Mouse (Mus musculus) lung, postnatal 10 days (tissue): ENCODE results near the gene Zfp536.

Experiments used
- DNase-seq: peaks from one replicate; pipeline ENCODE4 v3.0.0; 2021

Gene Zfp536

GRCm38 (mm10) chr7:37544011-37544410 lies 229.4 kb downstream of the Zfp536 start:
- DNase-seq: no peak

DNA sequence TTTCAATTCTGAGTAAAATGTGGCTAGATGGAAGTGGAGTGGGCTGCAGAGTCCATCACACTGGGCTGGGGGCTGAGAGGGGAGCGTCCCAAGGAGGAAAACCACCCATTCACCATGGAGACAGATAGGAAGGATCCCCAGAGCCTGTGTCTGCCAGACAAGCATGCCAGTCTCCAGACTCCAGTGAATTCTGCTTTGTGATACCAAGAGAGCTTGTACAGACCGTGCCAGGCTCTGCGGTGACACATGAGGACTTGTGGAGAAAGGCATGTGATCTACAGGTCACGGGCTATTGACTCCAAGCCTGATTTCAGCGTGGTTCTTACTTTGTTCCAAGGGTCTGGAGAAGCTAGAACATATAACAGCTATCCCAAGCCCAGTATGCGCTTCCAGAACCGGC lies 230.5 kb downstream of the Zfp536 start:
- no peak for DNase-seq

GRCm38 (mm10) chr7:37531166-37531565 lies 242.3 kb downstream of the Zfp536 start:
- DNase-seq: peak; percentile 37

GRCm38 (mm10) chr7:37528311-37528710 lies 245.1 kb downstream of the Zfp536 start:
- no peak for DNase-seq

GRCm38 (mm10) chr7:37527890-37528289 lies 245.6 kb downstream of the Zfp536 start:
- peak; percentile 17 for DNase-seq

GRCm38 (mm10) chr7:37521407-37521806 lies 252.0 kb downstream of the Zfp536 start:
- no peak for DNase-seq

DNA sequence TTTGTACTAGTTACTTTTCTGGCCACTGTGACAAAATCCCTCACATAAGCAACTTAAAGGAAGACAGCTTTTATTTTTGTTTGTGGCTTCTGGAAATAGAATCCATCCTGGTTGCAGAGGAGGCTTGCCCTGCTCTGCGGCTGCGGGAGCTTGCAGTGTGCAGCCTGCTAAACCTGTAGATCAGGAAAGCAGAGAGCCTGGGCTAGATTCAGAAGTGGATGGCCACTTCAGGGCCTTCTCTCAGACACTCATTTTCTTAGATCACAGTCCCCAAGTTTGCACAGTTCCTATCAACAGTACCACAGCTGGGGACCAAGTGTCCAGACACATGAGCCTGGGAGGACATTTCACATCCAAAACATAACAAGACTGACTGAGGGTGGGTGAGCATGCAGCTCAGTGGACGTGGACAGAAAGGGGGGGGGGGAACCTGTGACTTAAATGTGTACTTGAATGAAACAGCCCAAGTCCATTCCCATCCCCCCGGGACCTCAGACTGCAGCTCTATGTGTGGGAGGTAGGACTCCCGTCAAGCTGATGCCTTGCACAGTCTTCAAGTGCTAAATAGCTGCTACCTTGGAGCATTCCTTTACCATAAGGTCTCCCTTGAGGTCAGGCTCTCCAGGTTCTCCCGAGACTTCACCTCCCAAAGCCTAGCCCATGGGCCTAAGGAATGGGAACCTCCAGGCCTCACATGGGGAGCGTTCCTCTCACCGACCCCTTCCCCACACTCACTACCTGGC lies 262.3 kb downstream of the Zfp536 start:
- no peak for DNase-seq

GRCm38 (mm10) chr7:37509700-37510099 lies 263.7 kb downstream of the Zfp536 start:
- no peak for DNase-seq

GRCm38 (mm10) chr7:37505548-37505947 lies 267.9 kb downstream of the Zfp536 start:
- DNase-seq: no peak

GRCm38 (mm10) chr7:37505096-37505495 lies 268.3 kb downstream of the Zfp536 start:
- DNase-seq: no peak

DNA sequence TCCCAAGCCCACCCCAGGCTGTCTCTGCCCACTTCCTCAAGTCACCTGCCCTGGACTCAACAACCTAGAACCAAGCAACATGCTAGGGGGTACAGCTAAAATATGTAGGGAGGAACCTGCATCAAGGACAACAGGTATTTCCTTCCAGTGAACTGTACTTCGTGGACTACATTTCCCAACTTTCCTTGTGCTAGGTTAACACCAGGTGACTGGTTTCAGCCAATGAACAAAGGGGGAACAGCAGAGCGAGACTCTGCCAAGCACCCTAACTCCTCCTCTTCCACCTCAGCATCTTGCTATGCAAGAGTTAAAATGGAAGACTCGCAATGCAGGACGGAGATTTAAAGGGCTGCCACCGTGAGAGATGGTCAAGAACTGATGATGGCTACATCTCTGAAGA lies 274.6 kb downstream of the Zfp536 start:
- DNase-seq: no peak

GRCm38 (mm10) chr7:37496491-37496890 lies 276.9 kb downstream of the Zfp536 start:
- DNase-seq: peak; percentile 24

- no peak for DNase-seq
Observed at GRCm38 (mm10) chr7:37490312-37490711, 283.1 kb downstream of the Zfp536 start.

DNA sequence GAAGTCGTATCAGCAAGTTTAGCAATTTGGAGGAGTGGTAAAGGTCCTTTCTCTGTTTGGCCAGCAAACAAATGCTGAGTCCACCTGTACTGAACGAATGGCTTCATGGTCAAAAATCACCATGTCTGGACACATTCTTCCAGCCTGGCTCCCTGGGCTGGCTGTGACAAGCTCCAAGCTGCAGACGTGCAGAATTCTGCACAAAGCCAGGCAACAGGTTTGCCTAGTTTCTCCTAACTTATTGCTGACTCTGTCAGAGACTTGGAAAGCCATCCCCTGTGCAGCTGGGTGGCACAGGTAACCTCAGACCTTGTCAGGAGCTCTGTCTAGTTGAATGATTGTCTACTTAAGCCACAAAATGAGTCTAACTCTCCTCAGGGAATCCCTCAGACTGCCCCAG lies 288.5 kb downstream of the Zfp536 start:
- DNase-seq: no peak

DNA sequence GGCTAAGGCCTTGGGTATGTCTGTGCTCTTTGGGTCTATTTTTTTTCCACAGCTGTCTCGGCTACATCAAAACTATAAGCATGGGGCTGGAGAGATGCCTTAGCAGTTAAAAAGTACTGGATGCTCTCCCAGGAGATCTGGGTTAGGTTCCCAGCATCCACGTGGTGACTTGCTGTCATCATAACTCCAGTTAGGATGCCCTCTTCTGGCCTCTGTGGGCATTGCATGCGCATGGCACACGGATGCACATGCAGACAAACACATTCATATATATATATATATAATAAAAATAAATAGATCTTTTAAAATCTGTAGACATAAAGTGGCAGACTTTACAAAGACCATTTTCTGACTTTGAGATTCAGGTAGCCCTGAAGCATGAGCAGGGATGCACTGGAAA lies 290.9 kb downstream of the Zfp536 start:
- peak; percentile 13 for DNase-seq

DNA sequence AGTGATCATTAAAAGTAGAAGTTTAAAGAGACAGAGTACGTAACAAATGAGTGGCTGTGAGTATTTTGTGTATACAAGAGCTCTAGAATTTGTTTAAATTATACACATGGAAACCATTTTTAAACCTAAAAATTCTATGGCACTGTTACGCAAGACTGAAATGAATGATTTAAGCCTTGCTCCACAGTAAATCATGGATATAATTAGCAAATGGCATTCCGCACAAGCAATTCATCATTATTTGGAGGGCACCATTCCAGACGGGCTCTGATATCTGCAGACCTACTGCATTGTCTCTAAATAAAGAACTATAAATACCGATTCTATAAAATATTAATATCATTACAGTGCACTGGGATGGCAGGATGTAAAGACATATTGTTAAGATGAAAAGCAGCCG lies 292.3 kb downstream of the Zfp536 start:
- DNase-seq: no peak

- DNase-seq: no peak
Observed at GRCm38 (mm10) chr7:37477309-37477708, 296.1 kb downstream of the Zfp536 start.

DNA sequence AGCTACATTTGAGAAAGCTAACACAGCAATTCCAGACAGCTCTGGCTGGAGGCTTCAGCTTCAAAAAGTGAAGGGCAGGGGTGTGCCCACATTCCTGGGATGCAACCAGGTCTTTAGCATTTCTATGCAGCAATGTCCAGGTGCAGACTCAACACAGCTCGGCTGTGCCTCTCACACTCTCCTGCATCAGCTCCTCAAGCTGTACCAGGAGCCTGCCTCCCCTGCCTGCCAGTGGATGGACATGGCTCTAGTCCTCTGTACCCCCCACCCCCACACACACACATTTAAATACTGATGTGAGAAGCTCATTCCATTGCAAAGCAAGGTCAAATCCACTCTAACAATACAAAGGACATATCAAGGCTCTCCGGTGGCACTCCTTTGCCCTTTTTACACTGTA lies 298.0 kb downstream of the Zfp536 start:
- no peak for DNase-seq

GRCm38 (mm10) chr7:37474284-37474683 lies 299.2 kb downstream of the Zfp536 start:
- no peak for DNase-seq

GRCm38 (mm10) chr7:37473311-37474084 lies 299.9 kb downstream of the Zfp536 start:
- peak; percentile 39 for DNase-seq

- no peak for DNase-seq
Observed at GRCm38 (mm10) chr7:37471726-37472125, 301.7 kb downstream of the Zfp536 start.

DNA sequence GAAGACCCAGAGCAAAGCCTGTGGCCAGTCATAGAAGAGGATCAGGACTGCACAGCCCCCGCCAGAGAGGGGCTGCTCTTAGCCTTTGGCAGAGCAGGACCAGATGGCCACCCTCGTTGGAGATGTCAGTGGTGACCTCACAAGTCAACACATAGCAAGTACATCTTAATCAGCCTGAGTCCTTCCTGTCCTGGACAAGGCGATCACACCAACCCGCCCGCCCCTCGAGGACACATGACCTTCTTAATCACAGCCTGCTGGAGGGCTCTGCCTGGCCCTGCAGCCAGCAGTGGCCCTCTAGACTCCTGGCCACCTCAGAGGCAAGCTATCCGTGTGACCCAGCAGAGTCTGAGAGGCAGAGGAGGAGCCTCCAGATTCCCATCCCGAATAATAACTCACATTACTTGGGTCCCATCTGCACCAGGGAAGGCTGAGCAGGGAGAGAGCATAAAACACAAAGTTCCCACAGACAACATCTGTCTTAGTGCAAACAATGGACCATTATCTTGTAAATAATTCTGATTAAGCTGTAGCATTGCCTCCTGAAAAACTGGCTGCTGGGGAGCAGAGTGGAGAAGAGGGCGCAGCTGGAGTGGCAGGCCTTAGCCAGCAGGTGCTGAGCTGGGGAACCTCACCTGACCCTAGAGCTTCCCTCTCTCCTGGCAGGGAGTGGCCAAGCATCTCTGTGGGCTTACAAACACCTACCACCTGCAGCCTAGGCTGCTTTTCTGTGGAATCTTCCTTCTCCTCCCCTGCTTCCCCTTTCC lies 306.8 kb downstream of the Zfp536 start:
- DNase-seq: no peak

DNA sequence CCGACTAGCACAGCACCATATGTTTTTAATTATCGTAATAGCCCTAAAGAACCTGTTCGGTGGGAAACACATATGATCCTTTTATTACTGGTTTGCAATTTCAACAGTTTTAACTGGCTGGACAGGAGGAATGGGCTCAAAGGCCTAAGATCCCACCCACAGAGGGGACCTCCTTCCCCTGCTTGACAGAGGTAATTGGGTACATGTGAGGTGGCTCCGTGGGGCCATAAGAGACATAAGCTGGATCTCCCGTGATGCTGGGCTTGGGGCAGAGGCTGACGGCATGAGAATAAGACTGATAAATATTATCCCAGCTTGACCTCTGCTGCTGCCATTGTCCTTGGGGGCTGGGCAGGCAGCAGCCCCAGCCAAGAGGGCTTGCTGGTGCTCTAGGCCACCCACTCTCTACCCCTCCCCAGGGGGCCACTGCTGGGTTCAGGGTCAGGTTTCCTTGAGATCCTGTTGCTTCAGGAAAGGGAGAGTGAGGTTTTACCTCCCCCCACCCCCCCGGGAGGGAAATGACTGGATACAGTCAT lies 309.2 kb downstream of the Zfp536 start:
- no peak for DNase-seq
